Mouse (Mus musculus) brain, adult 2 months (tissue): Measurements from ENCODE around the gene Rexo1.

Source experiments
- DNase-seq: peaks from one replicate; pipeline ENCODE4 v3.0.0; 2011; ENCODE audit warnings: low read depth, low spot score

The Rexo1 gene

GRCm38 (mm10) chr10:80509412-80510272 lies 51.7 kb downstream of the Rexo1 start:
- DNase-seq: peak; percentile 89

GRCm38 (mm10) chr10:80506222-80506621 lies 55.1 kb downstream of the Rexo1 start:
- peak; percentile 70 for DNase-seq

GRCm38 (mm10) chr10:80504724-80505123 lies 56.6 kb downstream of the Rexo1 start:
- peak; percentile 48 for DNase-seq

- no peak for DNase-seq
Measured at GRCm38 (mm10) chr10:80503599-80504220, 57.6 kb downstream of the Rexo1 start.

GRCm38 (mm10) chr10:80502819-80503314 lies 58.5 kb downstream of the Rexo1 start:
- DNase-seq: no peak

GRCm38 (mm10) chr10:80502291-80502690 lies 59.1 kb downstream of the Rexo1 start:
- no peak for DNase-seq

GRCm38 (mm10) chr10:80496421-80496820 lies 64.9 kb downstream of the Rexo1 start:
- DNase-seq: no peak

- no peak for DNase-seq
Measured at GRCm38 (mm10) chr10:80495901-80496300, 65.5 kb downstream of the Rexo1 start.

- DNase-seq: no peak
Measured at GRCm38 (mm10) chr10:80494732-80495131, 66.6 kb downstream of the Rexo1 start, which contains the start of gene Onecut3. Gene Onecut3, plus strand, starts transcription at chr10:80494835.
